In the genomic region with DNA sequence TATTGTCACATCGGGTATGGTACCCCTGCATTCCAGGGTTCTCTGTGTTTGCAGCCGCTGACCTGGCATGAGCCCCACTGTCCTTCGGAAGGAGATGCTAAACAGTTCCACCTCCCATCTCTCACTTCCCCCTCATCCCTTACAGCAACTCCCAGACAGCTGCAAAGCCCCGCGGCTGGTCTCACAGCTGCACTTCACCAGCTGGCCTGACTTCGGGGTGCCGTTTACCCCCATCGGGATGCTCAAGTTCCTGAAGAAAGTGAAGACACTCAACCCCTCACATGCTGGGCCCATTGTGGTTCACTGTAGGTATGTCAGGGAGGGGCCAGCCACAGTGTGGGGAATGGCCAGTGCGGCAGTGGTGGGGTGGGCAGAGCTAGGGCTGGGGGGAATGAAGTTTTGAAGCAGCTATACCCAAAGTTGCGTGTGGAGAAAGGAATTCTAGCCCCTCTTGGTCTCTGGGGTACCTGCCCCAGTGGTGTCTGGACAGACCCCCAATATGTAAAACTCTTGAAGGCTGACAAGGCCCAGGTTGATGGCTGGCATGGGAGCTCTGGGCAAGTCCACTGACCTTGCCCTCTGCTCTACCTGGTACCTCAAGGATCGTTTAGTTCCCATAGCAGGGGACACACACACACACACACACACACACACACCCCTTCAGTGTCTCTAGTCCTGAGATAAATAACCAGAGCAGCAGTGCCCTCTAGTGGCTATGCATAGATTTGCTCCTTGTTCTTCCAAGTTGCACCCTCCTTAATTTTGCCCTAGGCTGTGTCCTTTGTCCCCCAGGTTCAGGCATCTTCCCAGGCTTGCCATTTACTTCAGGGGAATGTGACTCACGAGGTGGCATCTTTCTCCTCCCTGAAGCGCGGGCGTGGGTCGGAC, we compare ENCODE assay signal across 8 mouse cellular contexts. TPM values are rescaled to one million over a fixed set of nuclear protein-coding genes. Genes with fewer than 3 reads are reported as not detected.
DNase-seq lines count a peak whose midpoint lies in the region; ATAC-seq and TF ChIP-seq lines count a peak whose summit lies in the region.

No protein-coding gene starts in this region.

- TF ChIP-seq CTCF in forebrain, postnatal 0 days (IDR thresholded peaks at IDR 0.05; ENCODE audit: low read depth) = peak; percentile 96

- peak; percentile 50 for ATAC-seq in forebrain, postnatal 0 days
- ATAC-seq in intestine, embryonic 16.5 days = peak; percentile 42
- peak; percentile 28; the same call in 1 of the 2 replicates for ATAC-seq in midbrain, embryonic 16.5 days

- H3K9ac ChIP-seq in forebrain, postnatal 0 days = no peak overlapping the region
- no peak overlapping the region for H3K9ac ChIP-seq in intestine, embryonic 16.5 days (ENCODE audit: low read depth, low read length)
- no peak overlapping the region for H3K9ac ChIP-seq in midbrain, embryonic 16.5 days (ENCODE audit: low read depth, low read length)

- 42% methylated on average over 16 of the region's 16 CpGs for WGBS in forebrain, postnatal 0 days
- WGBS in intestine, embryonic 16.5 days = 37% methylated on average over 16 of the region's 16 CpGs
- 42% methylated on average over 16 of the region's 16 CpGs for WGBS in midbrain, embryonic 16.5 days

- H3K36me3 ChIP-seq in forebrain, postnatal 0 days (ENCODE audit: insufficient read depth) = no peaks in the 10 kb centered on the region
- no peaks in the 10 kb centered on the region for H3K36me3 ChIP-seq in intestine, embryonic 16.5 days (ENCODE audit: control insufficient read depth, insufficient read depth, low read length)
- H3K36me3 ChIP-seq in midbrain, embryonic 16.5 days (ENCODE audit: control insufficient read depth, insufficient read depth, low read length) = 0 out of 2 replicates have a peak, but pooled peaks cover 3% of the 10 kb centered on the region

- DNase-seq in spleen, adult 12 weeks (ENCODE audit: low spot score) = peak; percentile 34
- DNase-seq in spleen, adult 18-20 months = no peak
- DNase-seq in cerebellum, adult 18-20 months = peak; percentile 58 to 61
- DNase-seq in forebrain, postnatal 0 days = peak; percentile 89
- DNase-seq in left cerebral cortex, postnatal 25 days (ENCODE audit: low spot score in 2 of 2) = peak; percentile 62 to 71
- peak; percentile 41 for DNase-seq in testis, postnatal 14 days (ENCODE audit: low spot score)

- no peaks in the 10 kb centered on the region for H3K9me3 ChIP-seq in forebrain, postnatal 0 days (ENCODE audit: low read length)
- H3K9me3 ChIP-seq in intestine, embryonic 16.5 days (ENCODE audit: control insufficient read depth, low read length) = no peaks in the 10 kb centered on the region
- no peaks in the 10 kb centered on the region for H3K9me3 ChIP-seq in midbrain, embryonic 16.5 days (replicated peaks; ENCODE audit: control insufficient read depth, low read length, poor library complexity, severe bottlenecking)

- intact Hi-C loops in left cerebral cortex, postnatal 25 days (cut with DNase I) = loop anchor here (1.0 to 2.0 kb wide), 2 partner anchors 132 to 174 kb away; a partner anchor contains a TSS

- H3K27me3 ChIP-seq in forebrain, postnatal 0 days (ENCODE audit: insufficient read depth, low read length) = no peaks in the 10 kb centered on the region
- H3K27me3 ChIP-seq in intestine, embryonic 16.5 days (replicated peaks; ENCODE audit: control insufficient read depth, insufficient read depth, low read length) = no peaks in the 10 kb centered on the region
- no peaks in the 10 kb centered on the region for H3K27me3 ChIP-seq in midbrain, embryonic 16.5 days (ENCODE audit: control insufficient read depth, insufficient read depth, low read depth, low read length)

- no peak overlapping the region for H3K4me3 ChIP-seq in forebrain, postnatal 0 days (ENCODE audit: low read depth, low read length)
- no peak overlapping the region for H3K4me3 ChIP-seq in intestine, embryonic 16.5 days (ENCODE audit: low read length)
- H3K4me3 ChIP-seq in midbrain, embryonic 16.5 days (ENCODE audit: low read depth, low read length) = no peak overlapping the region

- H3K27ac ChIP-seq in forebrain, postnatal 0 days (ENCODE audit: low read depth, low read length) = no peak overlapping the region
- H3K27ac ChIP-seq in intestine, embryonic 16.5 days (ENCODE audit: low read length) = no peak overlapping the region
- no peak overlapping the region for H3K27ac ChIP-seq in midbrain, embryonic 16.5 days (ENCODE audit: low read length)

- H3K4me2 ChIP-seq in forebrain, postnatal 0 days (ENCODE audit: low read depth) = no peak overlapping the region
- H3K4me2 ChIP-seq in intestine, embryonic 16.5 days (ENCODE audit: low read depth, low read length) = no peak overlapping the region
- H3K4me2 ChIP-seq in midbrain, embryonic 16.5 days (ENCODE audit: low read length) = no peak overlapping the region

- no peaks in the 10 kb centered on the region for H3K4me1 ChIP-seq in forebrain, postnatal 0 days (ENCODE audit: insufficient read depth)
- H3K4me1 ChIP-seq in intestine, embryonic 16.5 days (ENCODE audit: control insufficient read depth, insufficient read depth, low read length) = no peaks in the 10 kb centered on the region
- no peaks in the 10 kb centered on the region for H3K4me1 ChIP-seq in midbrain, embryonic 16.5 days (ENCODE audit: control insufficient read depth, insufficient read depth, low read length)

RNA-seq across cellular contexts. Expression of a gene that starts 47.1 kb away (rescaled TPM):
- total RNA-seq in forebrain, postnatal 0 days (2014; rRNA removed) = 9.2 and 15.8 TPM in 2 replicates
- polyA plus RNA-seq in forebrain, postnatal 0 days (2015; fragmentation: Nextera tagmentation; extraction: Ambion mirVana) = 2.4 and 4.0 TPM in 2 replicates
- polyA plus RNA-seq in intestine, embryonic 16.5 days (2015; fragmentation: Nextera tagmentation; extraction: Ambion mirVana) = 20.2 and 23.2 TPM in 2 replicates
- total RNA-seq in left cerebral cortex, postnatal 25 days (2021) = under 1 TPM; 0.66 to 0.80 TPM
- polyA plus RNA-seq in midbrain, embryonic 16.5 days (2015; fragmentation: Nextera tagmentation; extraction: Ambion mirVana) = 3.3 and 5.1 TPM in 2 replicates

Comparison
In these comparisons a context has a peak if more than half of its experiments do, and no peak if none do; other contexts are left out.
1. DNase-seq: peak in spleen, adult 12 weeks (single experiment), cerebellum, adult 18-20 months (2 of 2), forebrain, postnatal 0 days (single experiment), left cerebral cortex, postnatal 25 days (2 of 2) and testis, postnatal 14 days (single experiment); none in spleen, adult 18-20 months (0 of 2).
2. Peak in every context shown above with its lines, with median percentiles within 50 percentile points of each other: ATAC-seq.